Mouse (Mus musculus) midbrain, embryonic 11.5 days (tissue): ENCODE data around the gene Atp8a1. TPM values are rescaled to one million over a fixed set of nuclear protein-coding genes. Genes with fewer than 3 reads are reported as not detected.

Source experiments
- ATAC-seq: fragments of 200-750 bp; cut with Nextera tagmentation; 2 replicates; pipeline ENCODE4 v1.8.0; 2017; ENCODE audit warnings: moderate TSS enrichment, moderate library complexity; ENCODE audit not compliant: low FRiP score
- DNase-seq: peaks from one replicate; pipeline ENCODE4 v3.0.0; 2015; ENCODE audit warnings: low spot score; ENCODE audit errors: missing footprints
- H3K27ac ChIP-seq: fragments of 300-500 bp; sonication (generic); 2 replicates; pipeline ENCODE4 v1.5.1; 2014; ENCODE audit warnings: low read depth, low read length
- H3K27me3 ChIP-seq: fragments of 300-500 bp; sonication (generic); 2 replicates; pipeline ENCODE4 v1.6.1; 2014; ENCODE audit warnings: mild to moderate bottlenecking, low read length, moderate library complexity, mixed read lengths; ENCODE audit not compliant: control insufficient read depth, insufficient read depth
- H3K36me3 ChIP-seq: fragments of 300-500 bp; sonication (generic); 2 replicates; pipeline ENCODE4 v1.6.1; 2014; ENCODE audit warnings: mild to moderate bottlenecking, low read length, moderate library complexity, mixed read lengths; ENCODE audit not compliant: control insufficient read depth, insufficient read depth
- H3K4me1 ChIP-seq: fragments of 300-500 bp; sonication (generic); 2 replicates; pipeline ENCODE4 v1.6.1; 2014; ENCODE audit warnings: low read length; ENCODE audit not compliant: control insufficient read depth, insufficient read depth
- H3K4me2 ChIP-seq: fragments of 300-500 bp; sonication (generic); 2 replicates; pipeline ENCODE4 v1.6.1; 2014; ENCODE audit warnings: mild to moderate bottlenecking, moderate library complexity
- H3K4me3 ChIP-seq: fragments of 300-500 bp; sonication (generic); 2 replicates; pipeline ENCODE4 v1.5.1; 2014; ENCODE audit warnings: low read depth, low read length
- H3K9ac ChIP-seq: fragments of 300-500 bp; sonication (generic); 2 replicates; pipeline ENCODE4 v1.6.1; 2014; ENCODE audit warnings: low read length
- H3K9me3 ChIP-seq: fragments of 300-500 bp; sonication (generic); 2 replicates; pipeline ENCODE4 v1.6.1; 2016; ENCODE audit warnings: low read length; ENCODE audit not compliant: control insufficient read depth
- WGBS: fragments of 180-500 bp; shearing (Covaris S2); extraction: QIAGEN DNeasy Blood & Tissue Kit; methylation state at CpG from one replicate; pipeline ENCODE4 v1.1.7; 2014; 5-methylcytosine and 5-hydroxymethylcytosine counted together
- polyA plus RNA-seq: library from polyadenylated mRNA; unstranded; fragments of >200 nt; fragmentation: Nextera tagmentation; extraction: Ambion mirVana; gene quantifications from 2 replicates; pipeline ENCODE4 v1.2.1, GENCODE M21; 2014

Gene Atp8a1
- polyA plus RNA-seq, 1 experiment from 2014 or later: 31.9 TPM

GRCm38 (mm10) chr5:67831293-67832147, 15.7 kb downstream of the Atp8a1 start:
- Histone ChIP-seq H3K27ac (no peak overlapping the region), H3K4me1 (no peaks in the 10 kb centered on the region), H3K4me2 (no peak overlapping the region), H3K9me3 (no peaks in the 10 kb centered on the region), H3K36me3 (no peaks in the 10 kb centered on the region), H3K27me3 (no peaks in the 10 kb centered on the region), H3K9ac (no peak overlapping the region), H3K4me3 (no peak overlapping the region)
- no peak for ATAC-seq
- no peak for DNase-seq
- WGBS: 86% methylated on average over 10 of the region's 10 CpGs

- H3K27ac ChIP-seq: no peak overlapping the region
- no peak overlapping the region for H3K4me3 ChIP-seq
- H3K27me3 ChIP-seq: no peaks in the 10 kb centered on the region
- DNase-seq: no peak
- H3K9me3 ChIP-seq: no peaks in the 10 kb centered on the region
- no peaks in the 10 kb centered on the region for H3K36me3 ChIP-seq
- H3K9ac ChIP-seq: no peak overlapping the region
- WGBS: 84% methylated on average over 3 of the region's 3 CpGs
- no peaks in the 10 kb centered on the region for H3K4me1 ChIP-seq
- no peak overlapping the region for H3K4me2 ChIP-seq
- no peak for ATAC-seq
Observed at GRCm38 (mm10) chr5:67828356-67828755, 18.9 kb downstream of the Atp8a1 start.

- no peaks in the 10 kb centered on the region for H3K36me3 ChIP-seq
- H3K9ac ChIP-seq: no peak overlapping the region
- DNase-seq: no peak
- H3K4me2 ChIP-seq: no peak overlapping the region
- H3K4me3 ChIP-seq: no peak overlapping the region
- H3K27ac ChIP-seq: no peak overlapping the region
- 91% methylated on average over 3 of the region's 3 CpGs for WGBS
- H3K4me1 ChIP-seq: no peaks in the 10 kb centered on the region
- no peaks in the 10 kb centered on the region for H3K9me3 ChIP-seq
- no peak for ATAC-seq
- no peaks in the 10 kb centered on the region for H3K27me3 ChIP-seq
Observed at GRCm38 (mm10) chr5:67826935-67827334, 20.3 kb downstream of the Atp8a1 start.

- Histone ChIP-seq H3K27ac (no peak overlapping the region), H3K4me3 (no peak overlapping the region), H3K9ac (no peak overlapping the region), H3K4me2 (no peak overlapping the region), H3K9me3 (no peaks in the 10 kb centered on the region), H3K27me3 (no peaks in the 10 kb centered on the region), H3K4me1 (no peaks in the 10 kb centered on the region), H3K36me3 (no peaks in the 10 kb centered on the region)
- DNase-seq (no peak), ATAC-seq (no peak)
- 92% methylated on average over 9 of the region's 9 CpGs for WGBS
Observed at GRCm38 (mm10) chr5:67826278-67826677, 21.0 kb downstream of the Atp8a1 start.

GRCm38 (mm10) chr5:67824600-67824999, 22.6 kb downstream of the Atp8a1 start:
- Histone ChIP-seq H3K4me2 (no peak overlapping the region), H3K9ac (no peak overlapping the region), H3K36me3 (no peaks in the 10 kb centered on the region), H3K27ac (no peak overlapping the region), H3K4me1 (no peaks in the 10 kb centered on the region), H3K9me3 (no peaks in the 10 kb centered on the region), H3K4me3 (no peak overlapping the region), H3K27me3 (no peaks in the 10 kb centered on the region)
- no peak for ATAC-seq
- no peak for DNase-seq
- WGBS: 90% methylated on average over 2 of the region's 2 CpGs

- WGBS: 89% methylated on average over 5 of the region's 5 CpGs
- Histone ChIP-seq H3K4me2 (no peak overlapping the region), H3K9me3 (no peaks in the 10 kb centered on the region), H3K9ac (no peak overlapping the region), H3K4me1 (no peaks in the 10 kb centered on the region), H3K36me3 (no peaks in the 10 kb centered on the region), H3K4me3 (no peak overlapping the region), H3K27ac (no peak overlapping the region), H3K27me3 (no peaks in the 10 kb centered on the region)
- ATAC-seq: no peak
- no peak for DNase-seq
Observed at GRCm38 (mm10) chr5:67823771-67824170, 23.5 kb downstream of the Atp8a1 start.

GRCm38 (mm10) chr5:67822619-67823018, 24.6 kb downstream of the Atp8a1 start:
- H3K36me3 ChIP-seq: no peaks in the 10 kb centered on the region
- no peak overlapping the region for H3K4me3 ChIP-seq
- H3K9ac ChIP-seq: no peak overlapping the region
- no peak overlapping the region for H3K27ac ChIP-seq
- WGBS: 51% methylated on average over 6 of the region's 6 CpGs
- DNase-seq (no peak), ATAC-seq (no peak)
- no peaks in the 10 kb centered on the region for H3K4me1 ChIP-seq
- no peaks in the 10 kb centered on the region for H3K9me3 ChIP-seq
- H3K4me2 ChIP-seq: no peak overlapping the region
- no peaks in the 10 kb centered on the region for H3K27me3 ChIP-seq

GRCm38 (mm10) chr5:67821987-67822401, 25.2 kb downstream of the Atp8a1 start:
- Histone ChIP-seq H3K27ac (no peak overlapping the region), H3K4me3 (no peak overlapping the region), H3K9ac (no peak overlapping the region), H3K36me3 (no peaks in the 10 kb centered on the region), H3K4me1 (no peaks in the 10 kb centered on the region), H3K9me3 (no peaks in the 10 kb centered on the region), H3K4me2 (no peak overlapping the region), H3K27me3 (no peaks in the 10 kb centered on the region)
- DNase-seq: no peak
- ATAC-seq: no peak
- WGBS: 93% methylated on average over 8 of the region's 8 CpGs

GRCm38 (mm10) chr5:67821185-67821584, 26.0 kb downstream of the Atp8a1 start:
- no peak for ATAC-seq
- H3K36me3 ChIP-seq: no peaks in the 10 kb centered on the region
- WGBS: 74% methylated on average over 2 of the region's 2 CpGs
- H3K4me3 ChIP-seq: no peak overlapping the region
- no peaks in the 10 kb centered on the region for H3K9me3 ChIP-seq
- no peak overlapping the region for H3K9ac ChIP-seq
- no peak overlapping the region for H3K27ac ChIP-seq
- H3K27me3 ChIP-seq: no peaks in the 10 kb centered on the region
- H3K4me1 ChIP-seq: no peaks in the 10 kb centered on the region
- DNase-seq: no peak
- H3K4me2 ChIP-seq: no peak overlapping the region
